Mouse (Mus musculus): ENCODE data around the gene Sned1.
"Not testable (repeated sequence)": the region's sequence is repeated elsewhere in the genome, so short reads cannot be mapped to it uniquely, and the experiment has no call there.

Sned1 gene

DNA sequence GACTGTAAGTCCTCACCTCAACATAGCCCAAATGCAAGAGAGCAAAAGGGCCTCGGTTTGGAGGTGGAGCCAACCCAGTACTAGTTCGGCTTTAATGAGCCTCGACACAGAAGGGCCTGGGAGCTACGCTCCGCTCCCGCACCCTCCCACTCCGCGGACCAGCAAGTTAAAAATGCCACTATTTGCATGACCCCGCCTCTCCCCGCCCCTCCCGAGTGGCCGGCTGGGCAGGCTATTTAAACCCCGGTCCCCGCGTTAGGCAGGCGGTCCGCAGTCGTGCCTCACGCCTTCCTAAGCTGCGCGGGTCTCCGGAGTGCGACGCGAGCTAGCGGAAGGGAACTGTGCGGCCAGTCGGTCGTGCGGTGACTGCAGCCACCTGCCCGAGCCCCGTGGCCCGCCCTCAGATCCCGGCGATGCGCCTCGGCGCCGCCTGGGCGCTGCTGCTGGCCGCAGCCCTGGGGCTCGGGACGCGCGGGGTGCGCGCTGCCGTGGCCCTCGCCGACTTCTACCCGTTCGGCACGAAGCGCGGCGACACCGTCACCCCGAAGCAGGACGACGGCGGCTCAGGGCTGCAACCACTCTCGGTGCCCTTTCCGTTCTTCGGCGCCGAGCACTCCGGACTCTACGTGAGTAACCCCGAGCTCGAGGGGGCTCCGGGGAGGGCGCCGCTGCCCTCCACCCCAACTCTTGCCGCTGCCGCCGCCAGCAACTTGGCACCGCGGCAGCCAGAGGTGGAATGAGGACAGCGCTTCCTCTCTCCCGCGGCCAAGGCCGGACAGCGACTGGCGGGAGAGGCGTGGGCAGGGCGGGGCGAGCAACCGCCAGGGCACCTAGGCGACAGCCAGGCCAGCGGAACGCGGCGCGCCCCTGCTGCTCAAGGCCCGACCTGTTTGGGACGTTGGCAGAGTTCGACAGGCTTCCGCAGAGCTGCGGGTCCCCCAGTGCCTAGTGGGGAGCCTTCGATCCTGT is at the start of gene Sned1:
Gene Sned1, plus strand, starts transcription at position 266 of the 969 bp plus-strand sequence.
- DNase-seq (ENCODE audit: low spot score) = peak; percentile 14

DNA sequence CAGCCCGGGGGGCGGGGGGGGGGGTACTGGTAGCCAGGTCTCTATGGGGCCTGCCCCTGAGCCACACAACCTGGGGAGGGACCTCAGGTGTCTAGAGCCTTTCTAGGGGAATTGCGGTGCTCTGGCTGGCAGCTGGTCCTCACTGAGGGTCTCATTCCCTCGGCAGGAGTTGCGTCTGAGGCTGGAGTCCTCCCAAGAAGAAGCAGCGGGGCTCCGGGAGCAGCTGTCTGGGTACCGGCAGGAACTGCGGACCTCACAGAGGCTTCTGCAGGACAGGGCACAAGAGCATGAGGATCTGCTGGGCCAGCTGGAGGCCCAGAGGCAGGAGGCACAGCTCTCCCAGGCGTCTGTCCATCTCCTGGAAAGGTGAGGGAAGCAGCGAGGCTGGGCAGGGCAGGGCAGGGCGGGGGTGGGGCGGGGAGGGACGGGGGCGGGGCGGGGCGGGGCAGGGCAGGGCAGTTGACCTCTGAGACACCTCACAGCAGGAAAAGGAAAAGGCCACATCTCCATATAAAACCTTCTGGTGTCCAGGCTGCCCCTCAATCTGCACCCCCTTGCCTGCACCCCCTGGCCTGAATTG is 44.8 kb upstream of the Sned1 start:
- DNase-seq (ENCODE audit: low spot score) = no peak

DNA sequence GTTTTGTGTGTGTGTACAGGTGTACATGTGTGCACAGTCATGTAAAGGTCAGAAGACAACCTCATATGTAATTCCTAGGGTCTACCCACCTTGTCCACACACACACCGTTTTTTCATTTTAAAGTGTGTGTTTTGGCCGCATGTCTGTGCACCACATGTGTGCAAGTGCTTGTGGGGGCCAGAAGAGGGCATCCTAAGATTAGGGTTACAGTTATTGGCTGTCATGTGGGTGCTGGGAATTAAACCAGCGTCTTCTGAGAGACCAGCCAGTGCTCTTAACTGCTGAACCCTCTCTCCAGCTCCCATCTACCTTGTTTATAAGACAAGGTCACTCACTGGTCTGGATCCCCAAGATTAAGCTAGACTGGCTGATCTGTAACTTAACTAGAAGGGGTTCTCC is 40.7 kb upstream of the Sned1 start:
- DNase-seq (ENCODE audit: low spot score) = no peak

DNA sequence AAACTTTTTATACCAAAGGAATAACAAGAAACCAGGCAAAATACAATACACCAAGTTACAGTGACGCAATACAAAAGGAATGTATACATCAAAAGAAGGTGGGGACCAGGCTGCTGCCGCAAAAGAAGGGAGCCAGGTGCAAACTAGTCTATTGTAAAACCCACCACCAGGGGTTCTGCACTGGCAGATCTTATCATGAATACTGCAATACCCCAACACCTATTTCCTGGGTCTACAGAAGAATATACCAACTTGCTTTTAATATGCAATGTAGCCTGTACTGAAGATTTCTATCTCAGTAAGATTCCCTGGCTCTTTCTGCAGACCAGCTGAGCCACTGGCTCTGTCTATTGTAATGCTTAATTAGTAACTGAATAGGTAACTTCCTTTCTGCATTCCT is 38.2 kb upstream of the Sned1 start:
- DNase-seq (ENCODE audit: low spot score) = not testable (repeated sequence)

DNA sequence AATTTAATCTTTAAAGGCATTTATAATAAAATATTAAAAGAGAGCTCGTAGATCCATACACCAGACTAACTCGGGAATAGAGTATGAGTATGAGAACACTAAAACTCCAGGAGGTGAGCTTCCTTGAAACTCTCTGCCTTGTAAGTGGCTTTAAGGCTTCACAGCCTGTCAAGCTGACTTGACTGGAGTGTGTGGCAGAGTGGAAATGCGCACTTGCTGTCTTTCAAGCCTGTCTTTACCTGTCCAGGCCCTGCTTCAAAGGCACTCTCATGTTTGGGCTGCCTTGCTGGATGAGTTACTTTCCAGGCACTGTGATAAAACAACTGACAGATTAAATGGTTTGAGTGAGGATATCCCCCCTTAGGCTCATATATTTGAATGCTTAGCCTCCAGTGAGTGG is 37.7 kb upstream of the Sned1 start:
- DNase-seq (ENCODE audit: low spot score) = no peak

DNA sequence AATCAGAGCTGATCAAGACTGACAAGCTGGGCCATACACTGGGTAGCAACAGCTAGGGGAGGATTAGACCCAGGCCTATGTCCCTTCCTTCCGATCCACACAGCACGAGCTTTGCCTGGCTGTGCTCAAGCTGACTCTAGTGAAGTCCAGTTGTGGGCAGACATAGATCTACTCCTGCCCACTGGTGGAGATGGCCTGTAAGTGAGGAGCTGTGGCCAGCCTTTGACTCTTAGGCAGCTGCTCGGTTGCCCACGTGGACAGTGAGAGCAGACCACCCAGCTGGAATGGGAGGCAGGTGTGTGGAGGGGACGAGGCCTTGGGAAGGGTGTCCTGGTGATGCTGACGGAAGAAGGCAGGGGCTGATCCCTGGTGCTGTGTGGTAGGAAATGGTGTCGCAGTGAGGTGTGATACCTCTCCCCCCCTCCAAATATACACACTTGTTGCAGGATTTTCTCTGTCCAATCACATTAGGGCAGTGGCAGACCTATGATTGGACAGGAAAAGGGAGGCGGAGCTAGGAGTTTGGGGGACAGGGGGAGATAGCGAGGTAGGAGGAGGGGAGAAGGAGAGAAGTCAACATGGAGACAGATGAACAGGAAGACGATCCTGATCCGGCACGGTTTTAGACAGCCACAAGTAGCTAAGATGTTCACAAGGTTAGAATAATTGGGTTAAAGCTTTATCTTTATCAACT is 29.2 kb upstream of the Sned1 start:
- no peak for DNase-seq (ENCODE audit: low spot score)

DNA sequence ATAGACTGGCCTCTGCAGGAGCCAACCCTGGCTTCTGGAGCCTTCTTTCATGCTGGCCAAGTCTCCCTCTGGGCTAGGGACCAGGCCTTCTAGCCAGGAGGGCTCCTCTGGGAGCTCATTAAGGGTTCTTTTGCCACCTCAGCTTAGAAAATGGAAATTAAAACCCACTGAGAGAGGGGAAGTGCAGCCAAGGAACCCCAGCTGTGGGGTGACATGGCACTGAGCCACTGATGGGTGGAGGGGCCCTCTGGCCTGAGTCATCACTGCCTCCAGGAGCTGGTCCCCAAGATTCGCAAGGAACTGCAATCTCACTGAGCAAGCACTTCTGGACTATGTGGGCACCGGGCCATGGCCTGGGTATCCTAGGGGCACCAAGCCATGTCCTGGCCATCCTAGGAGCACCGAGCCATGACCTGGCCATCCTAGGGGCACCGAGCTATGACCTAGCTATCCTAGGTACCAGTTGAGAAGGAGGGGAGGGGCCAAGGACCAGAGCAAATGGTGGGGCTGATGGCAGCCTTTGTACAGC is 28.0 kb upstream of the Sned1 start:
- no peak for DNase-seq (ENCODE audit: low spot score)

DNA sequence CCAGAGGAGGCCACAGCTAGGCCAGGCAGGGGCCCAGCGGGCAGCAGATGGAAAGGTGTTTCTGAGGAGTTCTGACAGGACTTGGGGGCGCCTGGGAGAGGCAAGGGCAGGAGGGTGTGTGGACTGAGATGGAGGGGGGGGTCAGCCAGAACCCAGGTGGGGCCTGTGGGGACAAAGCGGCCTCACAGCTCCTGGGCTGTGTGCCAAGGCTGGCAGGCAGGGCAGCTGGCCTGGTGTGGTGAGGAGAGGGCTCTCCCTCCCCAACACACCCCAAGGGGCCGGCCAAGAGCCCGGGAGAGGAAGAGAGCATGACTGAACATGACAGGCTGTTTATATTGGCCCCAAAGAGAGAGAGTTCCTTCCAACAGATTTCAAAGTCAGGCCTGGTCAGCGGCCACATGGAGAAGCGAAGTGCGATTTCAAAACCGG is 25.4 kb upstream of the Sned1 start:
- DNase-seq (ENCODE audit: low spot score) = no peak

DNA sequence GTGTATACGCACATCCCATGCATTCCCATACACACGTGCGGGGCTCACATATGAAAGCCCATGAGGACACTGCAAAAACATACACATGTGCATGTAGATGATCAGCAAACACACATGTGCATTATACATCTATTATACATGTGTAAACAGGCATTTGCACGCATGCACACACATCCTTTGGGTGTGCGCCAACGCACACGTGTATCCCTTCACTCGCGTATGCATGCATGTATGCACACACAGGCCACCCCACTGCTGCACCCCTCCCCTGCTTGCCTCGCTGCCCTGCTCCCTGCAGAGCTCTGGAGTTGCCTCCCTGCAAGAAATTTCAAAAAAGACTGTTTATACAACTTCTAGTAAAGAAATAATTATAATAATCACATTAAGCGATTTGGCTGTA is 24.6 kb upstream of the Sned1 start:
- no peak for DNase-seq (ENCODE audit: low spot score)

DNA sequence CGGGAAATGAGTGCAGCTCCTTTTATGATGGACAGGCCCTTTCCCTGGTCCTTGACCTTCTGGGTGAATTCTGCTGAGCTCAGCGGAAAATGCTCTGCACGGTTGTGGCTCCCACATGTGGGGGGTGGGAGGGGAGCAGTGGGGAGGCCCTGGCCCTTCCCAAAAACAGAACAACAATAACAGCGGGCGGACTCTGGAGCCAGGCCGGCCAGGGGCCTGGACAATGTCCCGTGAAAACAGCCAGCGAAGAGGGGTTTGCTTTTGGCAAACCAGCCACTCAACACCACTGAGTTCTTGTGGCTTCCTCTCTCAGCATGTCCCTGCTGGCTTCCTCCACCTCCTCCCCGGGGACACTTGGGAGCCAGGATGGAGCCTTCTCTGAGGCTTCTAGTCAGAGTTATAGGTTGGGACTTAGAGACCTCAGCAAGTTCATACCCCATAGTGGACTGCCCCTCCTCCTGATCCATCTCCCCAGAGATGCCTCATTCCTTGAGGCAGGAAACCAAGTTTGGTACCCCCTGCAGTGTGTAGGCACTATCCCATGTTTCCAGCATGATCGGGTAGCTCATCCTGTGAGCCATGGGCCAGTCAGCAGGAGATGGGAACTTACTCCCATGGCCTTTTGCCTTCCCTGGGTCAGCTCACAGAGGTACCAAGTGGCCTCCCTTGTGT is 24.0 kb upstream of the Sned1 start:
- no peak for DNase-seq (ENCODE audit: low spot score)

DNA sequence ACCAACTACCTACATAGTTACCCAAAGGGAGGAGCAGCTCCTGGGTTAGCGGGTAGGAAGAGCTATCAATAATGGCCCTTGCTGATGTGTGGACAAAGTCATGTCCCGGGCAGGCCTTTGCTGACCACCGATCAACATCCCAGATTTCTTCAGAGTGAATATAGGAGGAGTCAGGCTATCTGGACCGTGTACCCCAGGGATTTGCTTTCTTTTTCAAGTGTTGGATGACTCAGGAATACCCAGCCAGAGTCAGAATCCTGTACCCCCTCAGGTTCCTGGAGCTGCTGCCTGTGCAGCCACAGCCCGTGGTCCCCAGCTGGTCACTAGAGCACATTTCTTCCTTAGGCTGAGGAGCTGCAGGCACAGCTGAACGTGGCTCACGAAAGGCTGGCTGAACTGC is 23.2 kb upstream of the Sned1 start:
- no peak for DNase-seq (ENCODE audit: low spot score)

DNA sequence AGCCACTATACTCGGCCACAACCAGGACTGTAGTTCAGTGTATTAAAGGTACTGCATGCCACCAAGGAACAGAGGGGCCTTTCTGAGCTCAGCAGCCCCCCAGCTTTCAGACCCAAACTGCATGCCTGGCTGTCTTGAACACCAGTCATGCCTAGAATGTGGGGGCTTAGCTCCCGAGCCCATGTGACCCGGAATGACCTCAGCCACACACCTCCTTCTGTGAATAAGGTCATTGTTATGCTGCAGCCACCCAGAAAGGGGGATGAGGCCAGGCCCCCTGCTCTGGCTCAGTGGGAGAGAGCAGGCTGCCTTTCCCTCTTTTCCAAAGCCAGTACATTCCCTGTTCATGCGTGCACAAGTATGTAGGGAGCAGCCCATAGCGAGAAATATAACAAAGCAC is 21.0 kb upstream of the Sned1 start:
- no peak for DNase-seq (ENCODE audit: low spot score)

DNA sequence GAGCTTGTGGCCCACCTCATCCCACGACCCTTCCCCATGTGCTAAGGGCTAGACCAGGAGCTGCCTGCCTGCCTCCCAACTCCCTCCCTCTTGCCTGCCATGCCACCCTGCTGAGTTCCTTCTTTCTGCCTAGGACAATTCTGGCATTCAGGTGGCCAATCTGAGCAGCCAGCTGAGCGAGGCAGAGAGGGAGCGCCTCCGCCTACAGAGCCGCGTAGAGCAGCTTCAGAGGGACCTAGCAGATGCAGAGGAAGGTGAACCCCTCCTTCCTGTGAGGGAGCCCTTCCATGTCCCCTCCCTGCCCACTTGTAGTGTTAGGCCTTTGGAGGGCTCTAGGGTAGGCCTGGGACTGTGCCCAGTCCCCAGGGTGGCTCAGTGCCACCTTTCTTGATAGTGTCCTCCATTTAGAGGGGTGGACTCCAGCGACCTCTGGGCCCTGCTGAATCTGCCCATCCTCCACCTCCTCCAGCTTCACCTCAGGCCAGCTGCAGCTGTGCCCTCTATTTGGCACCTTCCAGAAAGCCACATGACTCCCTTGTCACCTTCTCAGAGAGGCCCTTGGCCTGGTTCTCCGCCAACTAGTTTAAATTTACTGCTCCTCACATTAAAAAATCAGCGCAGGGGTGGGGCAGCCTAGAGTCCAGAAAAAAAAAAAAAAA is 18.7 kb upstream of the Sned1 start:
- no peak for DNase-seq (ENCODE audit: low spot score)

DNA sequence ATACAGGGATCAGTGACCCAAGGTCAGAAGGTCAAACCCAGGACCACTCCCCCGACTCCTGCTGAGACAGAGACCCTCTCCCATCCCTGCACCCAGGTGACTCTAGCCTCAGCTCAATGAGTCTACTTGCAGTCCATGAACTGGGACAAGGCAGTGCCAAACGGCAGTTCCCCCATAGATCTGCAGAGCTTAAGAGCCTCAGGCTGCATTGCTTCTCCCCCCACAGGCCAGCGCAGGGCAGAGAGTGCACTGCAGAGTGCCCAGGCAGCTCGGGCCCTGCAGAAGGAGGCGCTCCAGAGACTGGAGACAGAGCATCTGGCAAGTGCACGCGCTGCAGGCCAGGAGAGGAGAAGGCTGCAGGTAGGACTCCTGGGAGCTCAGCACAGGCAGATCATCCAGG is 18.1 kb upstream of the Sned1 start:
- no peak for DNase-seq (ENCODE audit: low spot score)

DNA sequence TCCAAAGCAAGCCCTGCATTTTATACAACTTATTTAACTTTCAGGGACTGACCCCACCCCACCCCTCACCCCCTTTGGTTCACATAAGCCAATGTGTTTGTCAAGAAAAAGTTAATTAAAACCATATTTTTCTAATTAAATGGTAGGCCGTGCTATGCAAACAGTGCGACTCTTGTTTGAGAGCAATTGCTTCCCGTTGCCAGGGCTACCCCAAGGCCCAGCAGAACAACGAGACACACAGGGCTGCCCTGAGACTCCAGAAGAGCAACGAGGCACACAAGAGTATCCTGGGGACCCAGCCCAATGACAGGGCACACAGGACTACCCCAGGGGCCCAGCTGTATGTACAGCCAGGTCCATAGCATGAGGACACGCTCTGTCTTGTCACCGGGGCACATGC is 14.9 kb upstream of the Sned1 start:
- no peak for DNase-seq (ENCODE audit: low spot score)

DNA sequence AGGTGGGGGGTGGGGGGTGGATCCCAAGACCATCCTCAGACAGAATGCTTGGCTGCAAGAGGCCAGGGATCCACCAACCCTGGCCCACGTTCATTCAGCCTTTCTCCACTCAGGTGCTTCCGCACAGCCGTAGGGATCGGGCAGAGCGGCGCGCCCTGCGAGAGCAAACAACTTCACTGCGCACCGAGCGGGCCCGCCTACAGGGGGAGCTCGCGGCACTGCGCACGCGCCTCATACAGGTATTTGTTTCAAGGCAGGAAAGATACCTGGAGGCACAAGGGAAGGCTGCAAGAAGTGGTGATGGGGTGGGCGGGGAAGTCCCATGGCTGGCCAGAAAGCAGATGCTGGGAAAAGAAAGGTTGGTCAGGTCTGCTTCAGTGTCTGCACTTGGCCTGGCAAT is 11.7 kb upstream of the Sned1 start:
- peak; percentile 13 for DNase-seq (ENCODE audit: low spot score)

DNA sequence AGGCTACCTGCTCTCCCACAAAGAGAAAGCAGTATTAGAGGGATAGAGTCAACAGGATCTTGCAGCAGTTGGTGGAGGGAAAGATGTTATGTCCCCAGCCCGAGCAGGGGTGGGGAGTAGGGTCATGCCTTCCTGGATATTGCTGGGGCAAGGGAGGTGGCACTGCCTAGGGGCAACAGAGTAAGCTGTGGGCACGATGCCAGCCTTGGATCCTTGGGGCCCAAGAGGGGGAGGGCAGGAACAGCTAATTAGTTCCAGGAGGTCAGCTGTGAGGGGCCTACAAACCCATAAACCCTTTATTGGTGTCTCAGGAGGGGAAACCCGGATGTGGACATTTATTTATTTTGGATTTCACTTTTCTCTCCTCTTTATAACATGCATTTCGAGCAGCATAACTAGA is 10.4 kb upstream of the Sned1 start:
- DNase-seq (ENCODE audit: low spot score) = no peak

DNA sequence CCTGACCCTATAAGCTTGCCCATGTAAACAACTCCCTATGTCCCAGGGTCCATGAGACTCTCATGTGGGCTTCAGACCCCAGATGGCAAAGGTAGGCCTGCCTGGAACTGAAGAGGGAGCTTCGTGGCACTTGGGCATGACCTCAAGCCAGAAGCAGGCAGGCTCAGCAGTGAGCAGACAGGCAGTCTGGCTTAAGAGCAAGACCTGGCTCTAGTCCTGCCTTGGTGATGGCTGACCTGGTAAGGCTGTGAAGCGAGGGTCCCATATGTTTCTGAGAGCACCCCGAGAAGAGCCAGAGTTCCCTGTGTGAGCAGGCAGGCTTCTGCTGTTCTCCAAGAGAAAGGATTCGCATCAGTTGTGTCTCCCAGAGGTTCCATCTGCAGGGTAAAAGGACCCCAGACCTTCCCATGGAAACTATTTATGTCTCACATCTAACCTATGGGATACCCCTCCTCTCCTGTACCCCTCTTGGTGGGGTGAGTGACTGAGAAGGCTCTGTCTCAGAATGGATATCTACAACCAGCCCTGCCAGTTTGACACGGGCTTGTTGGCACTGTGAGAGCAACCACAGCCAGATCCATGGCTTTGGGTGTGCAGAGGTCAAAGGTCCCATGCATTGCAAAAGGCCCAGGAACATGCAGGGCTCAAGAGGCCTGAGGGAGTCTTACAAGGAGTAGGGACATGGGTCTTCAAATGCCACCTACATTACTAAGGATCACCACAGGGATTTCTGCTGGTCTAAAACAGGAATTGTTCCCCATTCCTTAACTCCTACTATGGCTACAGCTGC is 9.7 kb upstream of the Sned1 start:
- no peak for DNase-seq (ENCODE audit: low spot score)

DNA sequence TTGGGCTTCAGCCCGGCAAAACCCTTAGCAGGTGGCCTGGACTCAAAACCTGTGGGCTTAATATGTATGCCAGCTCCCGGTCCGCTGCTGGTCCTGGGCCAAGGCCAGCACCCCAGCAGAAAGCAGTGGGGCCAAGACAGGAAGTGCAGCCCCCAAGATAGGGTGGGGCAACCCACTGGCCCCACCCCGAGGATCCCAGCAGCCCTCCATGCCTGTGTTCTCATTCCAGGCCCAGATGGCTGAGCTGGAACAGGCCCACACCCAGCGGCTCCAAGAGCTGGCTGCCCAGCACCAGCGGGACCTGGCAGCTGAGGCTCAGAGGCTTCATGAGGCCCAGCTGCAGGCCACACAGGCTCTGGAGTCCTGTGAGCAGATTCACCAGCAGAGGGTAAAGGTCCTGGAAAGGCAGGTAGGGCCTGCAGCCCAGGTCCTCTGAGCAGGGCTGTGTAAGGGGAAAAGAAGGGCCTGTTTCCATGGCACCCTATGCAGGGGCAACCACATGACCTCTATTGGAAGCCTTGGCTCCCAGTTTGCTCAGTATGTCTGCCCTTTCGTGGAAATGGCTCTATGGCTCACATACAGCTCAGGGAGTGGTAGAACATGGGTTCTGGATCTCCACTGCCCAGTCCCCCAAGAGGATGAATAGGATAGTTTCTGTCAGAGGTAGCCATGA is 8.2 kb upstream of the Sned1 start:
- no peak for DNase-seq (ENCODE audit: low spot score)

DNA sequence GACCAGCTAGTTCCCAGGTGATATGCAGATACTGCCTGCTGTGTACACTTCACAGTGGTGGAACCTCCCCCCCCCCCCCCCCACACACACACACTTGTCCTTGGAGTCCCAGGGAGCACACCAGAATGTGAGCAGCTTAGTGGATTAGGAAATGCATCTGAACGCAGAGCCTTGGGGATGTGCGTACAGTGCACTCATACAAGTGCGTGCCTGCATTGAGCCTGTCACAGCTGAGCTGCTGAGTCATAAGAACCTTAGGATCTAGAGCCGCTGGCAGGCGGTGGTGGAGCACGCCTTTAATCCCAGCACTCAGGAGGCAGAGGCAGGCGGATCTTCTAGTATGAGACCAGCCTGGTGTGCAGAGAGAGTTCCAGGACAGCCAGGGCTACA is 7.7 kb upstream of the Sned1 start:
- no peak for DNase-seq (ENCODE audit: low spot score)
